Mouse (Mus musculus) heart, adult 11 months (tissue): ENCODE measurements at regions not wholly inside any gene's neighbourhood (a gene's known extent, or its start where the extent isn't known, plus 50 kb on each side); places are given as distances from the start of the nearest gene placed in this dataset.
A peak's percentile ranks its signal among the peaks of the same experiment; 100 is the strongest.

Experiments used
- DNase-seq: peaks from one replicate; pipeline ENCODE4 v3.0.0; 2022

DNA sequence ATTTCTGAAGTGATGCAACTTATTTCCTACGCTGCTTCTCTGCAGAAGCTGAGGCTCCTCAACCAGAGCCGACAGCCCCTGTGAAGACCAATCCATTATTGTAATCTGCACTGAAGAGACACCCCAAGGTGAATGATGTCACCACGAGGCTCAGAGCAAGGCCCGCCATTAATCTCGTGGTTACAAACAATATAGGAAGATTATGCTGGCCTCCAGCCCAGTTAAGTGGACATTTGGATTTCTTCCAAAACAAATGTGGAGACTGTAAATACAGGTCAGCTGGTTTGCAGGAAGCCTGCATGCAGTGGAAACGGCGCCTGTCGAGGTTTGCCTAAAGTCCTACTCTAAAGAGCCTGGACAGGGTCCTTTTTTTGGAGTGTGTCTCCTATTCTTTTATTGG is 390.6 kb upstream of the Zmiz1 start:
- no peak for DNase-seq

DNA sequence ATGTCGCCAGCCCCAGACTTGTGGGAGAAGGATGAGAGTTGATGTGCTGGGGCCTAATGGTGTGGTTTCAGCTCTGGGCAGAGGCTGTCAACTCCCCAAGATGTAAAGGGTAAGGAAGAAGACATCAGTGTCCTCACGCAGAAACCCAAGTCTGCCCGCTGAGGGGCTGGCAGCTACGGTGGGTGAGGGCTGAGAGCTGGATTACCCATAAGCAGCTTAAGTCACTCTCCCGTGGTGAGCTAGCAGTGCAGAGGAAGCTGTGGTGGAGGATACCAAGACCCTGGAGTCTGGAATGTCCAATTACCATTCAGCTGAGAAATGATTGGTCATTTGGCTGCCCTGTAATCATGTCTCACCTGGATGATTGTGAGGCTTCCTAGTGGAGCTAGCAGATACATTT is 385.8 kb upstream of the Zmiz1 start:
- no peak for DNase-seq

DNA sequence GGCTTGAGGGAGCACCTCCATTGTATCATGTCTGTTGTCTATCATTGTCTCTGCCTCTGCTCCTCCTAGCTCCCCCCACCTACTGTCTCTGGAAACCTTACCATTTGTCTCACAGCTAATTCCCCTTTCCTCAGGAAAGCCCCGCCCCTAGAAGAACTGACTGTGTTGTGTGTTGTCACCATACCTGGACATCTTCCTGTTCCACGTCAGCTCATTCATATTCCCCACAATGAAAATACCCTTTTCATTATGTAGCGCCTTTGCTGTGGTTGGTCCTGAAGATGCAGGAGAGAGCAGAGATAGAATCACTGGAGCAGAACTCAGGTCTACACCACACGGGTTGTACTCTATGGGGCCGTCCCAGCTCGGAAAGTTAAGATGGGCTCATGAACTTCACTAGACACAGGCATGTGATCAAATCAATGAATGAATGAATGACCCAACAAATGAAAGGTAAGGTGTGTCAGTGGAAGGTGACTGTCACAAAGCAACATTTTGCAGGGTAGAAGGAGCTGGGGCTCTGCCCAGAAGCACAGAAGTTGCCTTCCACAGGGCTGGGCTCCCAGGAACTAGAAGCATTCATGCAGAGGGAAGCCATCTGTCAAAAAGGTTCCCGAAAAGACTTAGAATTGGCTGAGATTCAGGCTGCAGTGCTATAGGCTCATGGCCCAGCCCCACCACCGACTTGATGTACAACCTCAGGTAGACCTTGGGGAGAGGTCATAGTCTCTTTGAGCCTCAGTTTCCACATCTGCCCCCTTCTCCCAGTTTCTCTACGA is 384.8 kb upstream of the Zmiz1 start:
- no peak for DNase-seq

DNA sequence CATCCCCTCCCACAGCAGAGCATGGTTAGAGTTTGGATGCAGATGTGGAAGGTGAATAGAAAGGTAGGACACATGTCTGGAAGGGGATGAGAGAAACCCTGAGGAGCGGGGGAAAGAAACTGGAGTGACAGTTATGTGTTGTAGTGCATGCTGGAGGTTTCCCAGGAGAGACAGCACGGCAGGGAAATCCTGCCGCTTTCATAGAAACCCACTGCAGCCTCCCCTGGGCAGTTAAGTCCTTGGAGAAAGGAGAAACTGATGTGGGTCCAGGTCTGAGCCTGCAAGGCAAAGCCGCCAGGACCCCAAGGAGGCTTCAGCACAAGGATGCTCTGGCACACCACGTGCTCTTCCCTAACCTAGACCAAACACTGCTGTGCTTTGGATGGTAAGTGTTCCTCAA is 384.1 kb upstream of the Zmiz1 start:
- DNase-seq: no peak

DNA sequence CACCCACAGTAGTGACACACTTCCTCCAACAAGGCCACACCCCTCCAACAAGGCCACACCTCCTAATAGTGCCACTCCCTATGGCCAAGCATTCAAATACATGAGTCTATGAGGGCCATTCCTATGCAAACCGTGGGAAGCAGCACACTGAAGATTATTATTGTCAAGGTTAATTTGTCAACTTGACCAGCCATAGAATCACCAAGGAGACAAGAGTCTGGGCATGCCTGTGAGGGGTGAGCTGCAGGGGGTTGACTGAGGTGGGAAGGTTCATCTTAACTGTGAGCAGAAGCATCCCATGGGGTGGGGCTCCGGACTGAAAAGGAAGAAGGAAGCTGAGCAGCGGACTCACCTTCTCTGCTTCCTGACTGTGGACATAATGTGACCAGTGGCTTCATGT is 378.6 kb upstream of the Zmiz1 start:
- DNase-seq: no peak

DNA sequence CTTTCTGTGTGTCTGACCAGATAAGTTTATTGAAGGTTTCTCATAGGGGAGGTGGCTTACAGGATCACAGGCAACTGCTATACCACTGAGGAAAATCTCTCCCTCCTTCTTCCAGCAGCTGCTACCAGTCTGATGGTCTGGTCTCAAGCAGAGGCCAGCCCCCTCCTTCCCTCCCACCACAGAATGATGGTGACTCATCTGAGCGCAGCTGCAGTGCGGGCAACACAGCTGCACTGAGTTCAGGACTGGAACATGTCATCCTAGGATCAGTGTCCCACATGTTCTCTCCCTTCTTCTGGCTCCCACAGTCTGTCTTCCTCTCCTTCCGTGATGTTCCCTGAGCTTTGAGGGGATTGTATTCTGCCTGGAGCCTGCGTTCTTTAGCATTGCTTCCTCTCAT is 375.1 kb upstream of the Zmiz1 start:
- no peak for DNase-seq

DNA sequence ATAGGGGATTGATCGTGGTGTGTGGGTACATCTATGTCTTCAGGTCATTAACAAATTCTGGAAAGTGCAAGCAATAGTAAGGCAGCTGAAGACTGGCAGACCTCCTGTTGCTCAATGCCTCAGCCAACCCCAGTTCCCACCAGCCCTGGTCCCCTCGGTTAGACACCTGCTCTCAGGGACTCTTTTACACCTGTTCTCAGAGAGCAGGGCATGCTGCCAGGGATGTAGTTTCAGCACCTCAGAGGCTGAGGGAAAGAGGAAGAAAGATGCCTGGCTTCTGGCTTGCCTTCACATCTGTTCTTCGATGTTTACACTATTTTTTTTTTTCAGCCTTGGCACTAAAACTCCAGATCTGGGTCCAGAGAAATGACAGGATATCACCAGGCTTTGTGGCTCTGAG is 362.2 kb upstream of the Zmiz1 start:
- no peak for DNase-seq

DNA sequence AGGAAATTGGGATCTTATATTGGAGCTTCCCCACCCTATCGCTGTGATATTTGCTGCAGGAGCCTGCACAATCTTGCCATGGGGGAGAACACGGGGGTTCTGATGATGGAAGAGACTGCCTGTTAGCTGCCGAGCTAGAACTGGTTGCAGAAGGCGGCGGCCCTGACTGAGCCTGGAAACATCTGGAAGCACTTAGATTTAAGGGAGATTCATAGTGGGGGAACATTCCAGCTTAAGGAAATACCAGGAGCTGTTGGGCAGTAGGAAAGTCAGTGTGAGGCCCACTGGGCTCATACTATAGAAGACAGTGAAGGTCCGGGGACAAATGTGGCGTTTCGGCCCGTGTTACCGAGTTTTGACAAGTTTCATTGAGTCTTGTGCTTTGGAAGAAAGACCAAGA is 353.6 kb upstream of the Zmiz1 start:
- no peak for DNase-seq

DNA sequence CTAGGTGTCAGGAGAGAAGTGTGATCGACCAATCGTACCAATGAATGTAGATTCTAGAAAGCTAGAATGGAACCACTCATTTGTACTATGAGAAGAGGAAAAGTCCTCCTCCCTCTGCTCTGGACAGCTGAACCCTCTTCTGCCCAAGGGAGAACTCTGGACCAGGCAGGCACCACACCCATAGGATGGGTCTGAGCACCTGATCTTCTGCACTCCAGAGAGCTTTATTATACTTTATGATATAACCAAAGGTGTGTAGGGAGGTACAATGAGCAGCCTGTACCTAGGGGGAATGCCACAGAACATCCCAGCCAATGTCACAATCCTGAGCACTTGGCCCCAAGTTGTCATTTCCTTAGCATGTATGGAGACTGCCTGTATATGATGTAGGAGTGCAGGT is 352.5 kb upstream of the Zmiz1 start:
- DNase-seq: no peak

DNA sequence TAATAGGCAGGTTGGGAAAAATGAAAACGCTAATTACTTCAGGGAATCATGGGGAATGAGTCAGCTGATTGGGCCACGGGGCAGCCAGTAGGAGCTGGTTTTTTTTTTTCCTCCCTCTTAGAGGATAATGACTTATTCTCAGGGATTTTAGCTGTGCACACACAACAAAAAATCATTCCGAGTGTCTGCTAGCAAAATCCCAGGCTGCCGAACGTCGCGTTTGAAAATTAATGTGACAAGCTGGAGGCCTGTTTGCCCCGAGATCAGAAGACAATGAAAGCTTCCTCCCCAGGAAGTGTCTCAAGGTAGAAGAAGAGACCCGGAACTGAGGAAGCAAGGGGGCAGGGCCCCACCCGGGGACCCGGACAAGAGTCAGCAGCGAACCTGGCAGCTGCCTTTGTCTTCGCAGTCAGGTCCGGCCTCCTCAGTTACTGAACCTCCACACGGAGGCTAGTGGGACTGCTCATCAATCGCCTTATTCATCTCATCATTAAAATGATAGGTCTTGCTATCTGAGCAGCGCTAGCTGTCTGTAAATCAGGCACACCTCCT is 350.8 kb upstream of the Zmiz1 start:
- no peak for DNase-seq

DNA sequence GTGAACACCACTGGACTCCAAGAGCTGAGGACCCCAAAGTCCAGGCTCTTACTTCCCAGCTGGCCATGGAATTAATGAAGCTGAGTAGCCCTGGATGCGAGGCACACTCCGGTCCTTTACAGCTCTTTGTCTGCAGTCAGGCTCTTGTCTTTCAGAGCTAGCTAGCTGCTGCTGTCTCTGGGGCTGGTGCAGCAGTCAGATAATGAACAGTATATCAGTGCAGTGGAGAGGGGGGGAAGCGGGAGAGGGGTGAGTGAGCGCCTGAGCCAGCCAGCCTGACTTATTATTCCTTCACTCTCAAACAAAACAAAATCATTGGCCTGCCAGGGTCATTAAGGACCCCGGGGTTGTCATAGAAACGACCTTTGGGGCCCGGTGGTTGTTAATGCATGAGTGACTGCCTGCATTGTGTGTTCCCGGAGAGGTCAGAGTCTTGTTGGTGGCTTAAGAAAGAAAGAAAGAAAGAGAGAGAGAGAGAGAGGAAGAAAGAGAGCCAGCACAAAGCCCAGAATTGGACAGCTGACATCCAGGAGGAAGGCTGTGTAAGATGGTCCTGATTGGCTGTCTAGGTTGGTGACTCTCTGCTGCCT is 350.2 kb upstream of the Zmiz1 start:
- no peak for DNase-seq

DNA sequence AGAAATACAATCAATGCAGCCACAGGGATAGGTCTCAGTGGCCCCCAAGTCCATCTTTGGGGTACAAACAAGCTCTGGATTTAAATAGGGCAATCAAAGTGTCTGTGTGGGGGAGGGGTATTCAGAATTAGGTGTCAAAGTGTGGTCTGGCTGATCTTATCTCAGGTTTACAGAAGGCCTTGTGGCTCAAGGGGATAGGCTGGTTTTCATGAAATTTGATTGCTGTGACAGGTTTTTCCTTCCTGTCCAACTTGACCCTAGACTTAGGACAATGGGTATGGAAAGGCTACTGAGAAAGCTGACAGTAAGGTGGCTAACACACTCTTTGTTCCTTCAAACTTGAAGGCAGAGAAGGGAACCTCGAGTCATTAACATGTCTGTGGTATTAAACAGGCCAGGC is 349.3 kb upstream of the Zmiz1 start:
- DNase-seq: no peak

DNA sequence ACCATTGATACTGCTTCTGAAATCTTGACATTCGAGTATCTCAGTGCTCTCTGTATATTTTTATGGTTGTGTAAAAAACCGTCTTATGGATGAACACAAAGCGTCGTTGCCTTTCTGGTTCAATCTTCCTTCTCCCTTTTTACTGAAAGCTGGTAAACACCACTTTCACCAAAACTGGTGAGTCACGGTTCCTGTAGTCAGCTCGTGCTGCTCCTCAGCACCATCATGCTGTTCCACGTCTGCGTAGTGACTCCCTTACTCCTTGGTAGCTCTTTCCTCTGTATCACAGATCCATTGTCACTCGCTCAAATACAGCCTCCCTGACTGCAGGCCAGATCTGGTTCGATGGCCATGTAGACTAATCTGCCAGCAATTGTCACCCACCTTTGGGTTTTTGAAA is 346.2 kb upstream of the Zmiz1 start:
- no peak for DNase-seq

DNA sequence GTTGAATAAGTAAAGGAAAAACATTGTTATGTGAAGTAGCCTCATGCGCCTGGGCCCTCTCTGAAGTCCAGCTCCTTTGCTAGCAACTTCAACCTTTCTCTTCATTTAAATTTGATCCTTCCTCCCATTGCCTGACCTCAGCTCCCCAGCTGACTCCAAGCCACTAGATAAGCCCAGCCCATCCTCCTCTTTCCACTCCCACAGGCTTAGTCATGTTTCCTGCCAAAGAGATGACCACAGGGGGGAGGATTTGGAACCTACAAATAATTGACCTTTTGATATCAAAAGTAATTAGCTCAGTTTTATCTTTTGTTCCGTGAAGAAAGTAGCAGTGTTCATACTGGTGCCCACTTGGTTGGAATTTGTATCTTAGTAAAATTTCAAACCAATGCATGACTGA is 345.7 kb upstream of the Zmiz1 start:
- DNase-seq: no peak

DNA sequence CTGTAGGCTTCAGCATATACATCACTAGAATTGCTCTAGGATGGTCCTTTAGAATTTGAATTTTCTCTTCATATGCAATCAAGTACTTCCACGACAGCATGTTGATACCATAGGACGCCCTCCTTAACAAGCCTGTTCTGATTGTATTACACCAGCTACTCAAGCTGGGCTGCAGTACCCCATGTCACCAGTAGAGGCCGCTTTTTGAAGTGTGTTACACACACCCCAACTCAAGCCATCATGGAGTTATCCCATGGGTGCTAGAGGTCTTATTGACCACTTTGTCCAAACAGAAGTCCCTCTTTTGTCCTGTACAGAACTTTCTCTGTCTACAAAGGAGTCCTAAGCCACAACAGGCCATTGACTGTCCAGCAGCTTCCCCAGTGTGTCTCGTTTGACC is 342.6 kb upstream of the Zmiz1 start:
- DNase-seq: peak; percentile 96

DNA sequence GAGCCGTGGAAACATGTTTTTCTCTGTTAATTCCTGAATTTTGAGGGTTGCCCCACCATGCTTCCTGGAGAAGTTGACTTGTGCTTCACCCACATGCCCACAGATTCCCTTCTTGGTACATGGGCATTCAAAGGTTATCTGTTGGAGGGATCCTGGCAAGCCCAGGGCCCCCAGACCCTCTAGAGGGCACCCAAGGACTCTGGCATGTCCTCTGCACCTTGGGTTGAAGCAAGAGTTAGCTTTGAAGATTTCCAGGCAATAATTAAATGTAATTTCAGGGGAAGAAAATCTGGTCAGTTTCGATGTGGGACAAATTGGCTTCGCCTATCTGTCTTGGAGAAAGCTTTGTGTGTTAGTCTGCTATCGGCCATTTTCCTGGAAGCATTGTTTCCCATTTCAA is 339.0 kb upstream of the Zmiz1 start:
- DNase-seq: no peak

DNA sequence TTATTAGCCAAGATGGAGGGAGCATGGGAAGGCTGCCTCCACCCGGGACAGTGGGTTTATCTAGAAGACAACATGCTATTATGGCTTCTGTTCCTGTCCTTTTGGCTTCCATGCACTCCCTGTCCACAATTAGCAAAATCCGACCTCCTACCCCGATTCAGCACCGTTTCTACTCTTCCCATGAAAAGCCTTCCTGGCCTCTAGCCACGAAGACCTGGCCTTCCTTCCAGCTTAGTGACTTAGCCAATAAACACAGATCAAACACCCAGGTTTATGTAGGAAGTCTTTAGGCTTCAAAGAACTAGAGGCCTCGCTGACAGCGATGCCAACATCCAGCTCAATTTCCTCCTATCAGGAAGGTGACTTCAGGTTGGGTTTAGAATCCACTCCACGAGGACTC is 338.5 kb upstream of the Zmiz1 start:
- DNase-seq: no peak

DNA sequence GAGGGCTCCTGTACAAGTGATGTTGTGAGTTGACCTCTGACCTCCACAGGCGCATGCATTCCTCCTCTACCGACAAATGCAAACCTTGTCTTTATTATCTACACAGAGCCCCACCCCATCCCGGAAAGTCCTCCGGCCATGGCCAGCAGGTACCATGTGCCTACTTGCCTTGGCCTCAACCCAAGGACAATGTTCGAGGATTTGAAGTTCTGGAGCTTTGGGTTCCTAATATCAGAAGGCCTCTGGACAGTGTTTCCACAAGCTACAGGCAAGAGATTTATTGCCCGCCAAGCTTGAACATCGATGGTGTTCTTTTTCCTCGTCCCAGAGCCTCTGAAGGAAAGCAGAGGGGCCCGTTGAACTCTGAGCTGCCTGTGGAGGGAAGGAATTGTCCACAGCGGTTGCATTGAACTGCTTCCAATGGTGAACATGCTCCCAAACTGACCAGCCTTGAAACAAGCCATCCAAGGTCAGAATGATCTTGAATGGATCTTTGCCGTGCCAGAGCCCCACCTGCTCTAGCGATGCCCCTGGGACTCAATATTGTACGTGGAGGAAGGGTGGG is 335.9 kb upstream of the Zmiz1 start:
- no peak for DNase-seq

DNA sequence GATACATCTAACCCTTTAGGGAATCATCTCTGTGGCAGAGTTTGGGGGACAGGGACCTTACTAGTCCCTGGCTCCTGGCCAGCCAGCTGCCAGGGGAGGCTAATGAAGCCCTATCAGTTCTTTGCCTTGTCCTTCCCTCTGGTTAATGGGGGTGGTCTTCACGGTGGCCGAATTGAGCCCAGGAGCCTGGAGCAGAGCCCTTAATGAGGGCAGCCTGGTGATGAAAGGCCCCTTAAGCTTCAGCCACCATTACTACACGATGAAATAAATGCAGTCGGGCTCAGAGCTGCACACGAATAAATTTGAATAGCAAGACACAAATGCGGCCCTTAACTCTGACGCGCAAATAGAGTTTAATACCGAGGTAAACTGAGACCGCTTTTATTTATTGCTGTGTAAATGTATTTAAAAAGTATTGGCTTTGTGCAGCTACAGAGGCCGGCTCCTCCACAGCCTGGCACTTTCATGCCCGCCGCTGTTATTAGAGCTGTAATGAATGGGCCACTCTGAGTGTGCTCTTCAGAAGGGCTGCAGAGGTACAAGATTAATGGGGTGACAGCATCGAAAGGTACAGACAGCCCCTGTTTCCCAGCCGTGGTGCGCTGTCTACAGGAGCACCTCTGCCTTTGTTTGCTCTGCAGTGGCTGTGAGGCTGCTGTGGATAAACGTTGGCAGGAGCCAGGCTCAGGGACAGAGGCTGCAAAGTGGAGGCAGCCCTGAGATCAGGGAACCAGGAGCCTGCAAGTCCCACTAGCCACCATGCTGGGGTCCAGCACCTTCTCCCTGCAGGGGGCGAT is 335.2 kb upstream of the Zmiz1 start:
- DNase-seq: no peak

DNA sequence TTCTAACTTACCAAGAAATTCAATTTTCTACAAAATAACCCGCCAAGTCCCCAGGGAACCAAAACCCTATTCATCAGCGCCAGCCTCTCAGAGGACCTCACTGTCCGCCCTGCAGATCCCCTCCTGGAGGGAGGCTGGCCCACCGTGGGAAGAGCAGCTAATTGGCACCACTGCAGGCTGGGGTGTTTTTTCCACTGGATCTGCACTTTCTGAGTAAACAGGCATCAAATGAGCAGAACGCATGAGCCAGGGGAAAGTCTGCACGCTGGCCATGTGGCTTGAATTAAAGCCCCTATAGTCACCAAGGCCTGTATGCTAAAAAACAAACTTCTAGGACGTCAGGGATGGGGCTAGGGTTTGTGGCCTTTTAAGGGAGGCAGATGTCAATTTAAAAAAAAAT is 332.4 kb upstream of the Zmiz1 start:
- DNase-seq: no peak

DNA sequence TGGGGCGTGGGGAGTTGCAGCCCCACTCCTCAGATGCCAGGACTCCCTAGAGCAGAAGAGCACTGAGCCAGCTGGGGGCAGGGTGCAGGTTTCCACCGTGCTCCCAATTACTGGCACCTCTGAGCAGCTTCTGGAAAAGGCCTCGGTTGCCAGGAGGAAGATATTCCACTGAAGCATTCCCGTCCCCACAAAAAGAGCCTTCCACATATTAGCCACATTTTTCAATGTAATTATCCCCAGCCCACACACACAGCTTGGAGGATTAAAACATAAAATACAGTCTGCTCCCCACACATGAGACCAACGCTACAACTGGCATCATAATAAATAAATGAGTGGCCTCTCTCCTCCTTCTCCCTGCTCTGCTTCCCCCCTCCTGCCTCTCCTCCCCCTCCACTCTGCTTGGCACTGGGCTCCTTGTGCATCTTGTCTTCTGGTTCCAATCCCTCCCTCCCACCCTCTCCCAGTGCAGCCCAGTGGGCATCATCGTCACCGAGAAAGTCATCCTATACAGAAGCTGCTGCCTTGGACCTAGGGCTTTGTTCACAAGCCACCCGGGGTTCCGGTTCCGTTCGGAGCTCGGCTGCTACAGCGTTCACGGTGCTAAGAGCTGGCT is 331.3 kb upstream of the Zmiz1 start:
- no peak for DNase-seq

DNA sequence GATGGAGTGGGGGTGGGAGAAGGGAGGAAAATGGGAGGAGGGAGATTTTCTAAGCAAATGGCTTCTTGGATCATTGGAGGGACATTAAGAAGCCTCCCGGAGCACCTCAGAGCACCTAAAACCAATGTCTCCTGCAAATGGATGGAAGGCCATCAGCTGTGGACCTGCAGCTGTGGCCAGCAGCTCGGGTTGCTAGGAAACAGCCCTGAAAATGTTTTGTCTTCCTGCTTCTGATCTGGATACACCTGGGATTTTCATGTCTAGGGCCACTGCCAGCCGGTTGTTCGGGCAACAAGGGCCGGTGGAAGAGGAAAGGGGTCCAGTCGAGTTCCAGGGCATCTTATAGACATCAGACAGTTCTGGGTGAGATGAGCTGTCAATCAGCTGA is 330.8 kb upstream of the Zmiz1 start:
- no peak for DNase-seq

DNA sequence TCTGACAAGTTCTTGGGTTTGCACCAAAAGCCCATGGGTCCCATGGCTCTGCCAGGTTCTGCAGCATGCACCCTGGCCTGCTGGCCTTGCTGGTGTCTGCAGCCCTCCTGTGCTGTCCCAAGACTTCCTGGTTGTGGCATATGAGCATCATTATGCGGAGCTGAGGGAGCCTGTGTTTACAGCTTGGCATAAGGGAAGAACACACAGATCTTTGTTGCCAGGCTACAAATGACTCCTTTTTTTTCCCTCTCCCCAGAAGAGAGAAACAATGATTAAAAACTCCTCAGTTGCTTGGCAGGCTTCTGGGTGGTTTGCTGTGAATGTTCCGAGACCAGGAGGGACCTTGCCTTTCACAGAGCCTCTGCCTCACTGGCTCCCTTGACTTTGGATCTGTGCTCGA is 323.6 kb upstream of the Zmiz1 start:
- no peak for DNase-seq
